Mouse (Mus musculus): Measurements from ENCODE around the gene Myadml2.
"Not testable (repeated sequence)": the region's sequence is repeated elsewhere in the genome, so short reads cannot be mapped to it uniquely, and the experiment has no call there.

Gene Myadml2

GRCm38 (mm10) chr11:120675875-120676274 is 27.9 kb upstream of the Myadml2 start:
- not testable (repeated sequence) for DNase-seq (ENCODE audit: low read depth, low spot score); H3K27me3 ChIP-seq (ENCODE audit: control insufficient read depth, insufficient read depth, low read length, poor library complexity, severe bottlenecking); H3K36me3 ChIP-seq (ENCODE audit: control insufficient read depth, insufficient read depth, low read length, poor library complexity, severe bottlenecking)

- Histone ChIP-seq H3K36me3 (ENCODE audit: control insufficient read depth, insufficient read depth, low read length, poor library complexity, severe bottlenecking) (no peaks in the 10 kb centered on the region), H3K27me3 (ENCODE audit: control insufficient read depth, insufficient read depth, low read length, poor library complexity, severe bottlenecking) (no peaks in the 10 kb centered on the region)
- no peak for DNase-seq (ENCODE audit: low read depth, low spot score)
Observed at GRCm38 (mm10) chr11:120673594-120674122, 25.7 kb upstream of the Myadml2 start.

GRCm38 (mm10) chr11:120672687-120673593 is 25.0 kb upstream of the Myadml2 start, which contains the start of gene Aspscr1:
Gene Aspscr1, plus strand, starts transcription at chr11:120672973.
- peak; percentile 96 for DNase-seq (ENCODE audit: low read depth, low spot score)
- no peaks in the 10 kb centered on the region for H3K27me3 ChIP-seq (ENCODE audit: control insufficient read depth, insufficient read depth, low read length, poor library complexity, severe bottlenecking)

DNA sequence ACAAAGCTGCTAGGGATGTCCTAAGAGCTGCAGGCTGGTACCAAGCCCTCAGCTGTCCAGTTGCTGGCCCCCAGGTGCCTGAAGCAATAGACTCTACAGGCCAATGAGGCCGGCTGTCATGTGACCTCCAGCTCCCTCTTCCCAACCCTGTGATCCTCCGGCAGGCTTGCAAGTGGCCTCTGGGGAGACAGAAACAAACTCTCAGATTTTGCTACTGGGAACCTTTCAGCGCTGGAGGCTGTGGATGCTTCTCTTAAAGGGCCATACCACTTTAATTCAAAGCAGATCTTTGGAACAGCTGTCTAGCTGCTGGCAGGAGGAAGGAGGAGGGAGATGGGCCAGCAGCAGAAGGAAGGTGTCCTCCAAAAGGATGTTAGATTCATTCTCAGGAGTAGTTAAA is 18.7 kb upstream of the Myadml2 start:
- Histone ChIP-seq H3K36me3 (ENCODE audit: control insufficient read depth, insufficient read depth, low read length, poor library complexity, severe bottlenecking) (no peaks in the 10 kb centered on the region), H3K27me3 (ENCODE audit: control insufficient read depth, insufficient read depth, low read length, poor library complexity, severe bottlenecking) (no peaks in the 10 kb centered on the region; the same call in 1 of the 2 replicates)
- DNase-seq (ENCODE audit: low read depth, low spot score), result no peak

More at GRCm38 (mm10) chr11:120672687-120673593, 25.0 kb upstream of the Myadml2 start, which contains the start of gene Aspscr1:
- H3K36me3 ChIP-seq (ENCODE audit: control insufficient read depth, insufficient read depth, low read length, poor library complexity, severe bottlenecking), result no peaks in the 10 kb centered on the region

- no peaks in the 10 kb centered on the region for H3K36me3 ChIP-seq (ENCODE audit: control insufficient read depth, insufficient read depth, low read length, poor library complexity, severe bottlenecking)
- no peak for DNase-seq (ENCODE audit: low read depth, low spot score)
- no peaks in the 10 kb centered on the region; the same call in 1 of the 2 replicates for H3K27me3 ChIP-seq (ENCODE audit: control insufficient read depth, insufficient read depth, low read length, poor library complexity, severe bottlenecking)
Observed at GRCm38 (mm10) chr11:120665406-120665805, 17.4 kb upstream of the Myadml2 start.

DNA sequence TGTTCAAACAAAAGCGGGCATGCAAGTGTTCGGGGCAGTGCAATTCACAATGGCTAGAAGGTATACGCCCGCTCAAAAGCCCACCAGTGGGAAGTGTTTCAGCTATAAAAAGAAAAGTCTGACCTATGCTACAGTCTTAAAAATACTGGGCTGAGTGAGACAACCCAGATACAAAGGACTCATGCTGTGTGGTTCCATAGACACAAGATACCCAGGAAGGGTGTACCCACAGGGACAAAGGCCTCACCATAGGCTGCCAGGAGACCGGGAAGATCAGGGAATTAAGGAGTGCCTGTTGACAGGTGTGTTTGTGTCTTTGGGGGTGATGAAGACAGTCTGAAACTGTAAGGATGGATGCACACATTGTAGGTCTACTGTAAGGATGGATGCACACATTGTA is 15.8 kb upstream of the Myadml2 start:
- no peak for DNase-seq (ENCODE audit: low read depth, low spot score)
- H3K27me3 ChIP-seq (ENCODE audit: control insufficient read depth, insufficient read depth, low read length, poor library complexity, severe bottlenecking), result no peaks in the 10 kb centered on the region; the same call in 1 of the 2 replicates
- H3K36me3 ChIP-seq (ENCODE audit: control insufficient read depth, insufficient read depth, low read length, poor library complexity, severe bottlenecking), result no peaks in the 10 kb centered on the region

DNA sequence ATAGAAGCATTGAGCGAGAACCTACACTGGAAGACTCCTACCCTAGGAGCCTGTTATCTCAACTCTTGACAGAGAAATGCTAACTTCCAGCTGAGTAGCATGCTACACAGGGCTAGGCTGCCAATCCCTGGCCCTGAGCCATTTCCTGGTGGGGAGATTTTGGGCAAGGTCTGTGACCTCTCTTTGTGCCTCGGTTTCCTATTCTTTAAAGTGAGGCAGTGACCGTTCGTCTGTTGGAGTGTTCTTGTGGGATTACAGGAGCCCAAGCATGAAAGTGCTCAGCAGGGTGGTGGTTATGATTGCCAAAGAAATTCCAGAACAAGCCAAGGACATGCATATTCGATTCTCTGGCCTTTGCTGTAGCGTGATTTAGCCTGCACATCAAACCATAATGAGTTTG is 14.8 kb upstream of the Myadml2 start:
- Histone ChIP-seq H3K36me3 (ENCODE audit: control insufficient read depth, insufficient read depth, low read length, poor library complexity, severe bottlenecking) (no peaks in the 10 kb centered on the region), H3K27me3 (ENCODE audit: control insufficient read depth, insufficient read depth, low read length, poor library complexity, severe bottlenecking) (no peaks in the 10 kb centered on the region; the same call in 1 of the 2 replicates)
- no peak for DNase-seq (ENCODE audit: low read depth, low spot score)

DNA sequence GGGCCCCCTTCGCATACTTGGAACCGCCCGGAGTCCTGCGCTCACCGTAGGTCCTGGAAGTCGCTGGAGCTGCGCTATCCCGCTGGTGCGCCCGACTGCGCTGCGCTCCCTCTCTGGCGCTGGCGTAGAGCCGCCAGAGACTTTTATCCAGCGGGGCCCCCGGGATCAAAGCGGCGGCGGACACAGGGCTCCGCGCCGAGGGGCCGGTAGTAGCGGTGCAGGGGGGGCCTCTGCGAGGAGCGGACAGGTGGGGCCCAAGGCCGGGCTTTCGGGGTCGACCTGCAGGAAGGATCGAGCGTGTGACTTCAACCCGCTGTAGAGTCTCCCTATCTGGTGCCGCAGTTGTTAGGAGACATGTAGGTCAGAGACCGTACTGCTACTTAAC is 13.1 kb upstream of the Myadml2 start, which contains the start of gene Notum:
Gene Notum, minus strand, starts transcription at position 100 of the 385 bp plus-strand sequence.
- no peaks in the 10 kb centered on the region for H3K36me3 ChIP-seq (ENCODE audit: control insufficient read depth, insufficient read depth, low read length, poor library complexity, severe bottlenecking)
- DNase-seq (ENCODE audit: low read depth, low spot score), result no peak
- no peaks in the 10 kb centered on the region; the same call in 1 of the 2 replicates for H3K27me3 ChIP-seq (ENCODE audit: control insufficient read depth, insufficient read depth, low read length, poor library complexity, severe bottlenecking)

GRCm38 (mm10) chr11:120660301-120661075 is 12.5 kb upstream of the Myadml2 start:
- peak; percentile 38 for DNase-seq (ENCODE audit: low read depth, low spot score)
- Histone ChIP-seq H3K27me3 (ENCODE audit: control insufficient read depth, insufficient read depth, low read length, poor library complexity, severe bottlenecking) (no peaks in the 10 kb centered on the region; the same call in 1 of the 2 replicates), H3K36me3 (ENCODE audit: control insufficient read depth, insufficient read depth, low read length, poor library complexity, severe bottlenecking) (no peaks in the 10 kb centered on the region)

DNA sequence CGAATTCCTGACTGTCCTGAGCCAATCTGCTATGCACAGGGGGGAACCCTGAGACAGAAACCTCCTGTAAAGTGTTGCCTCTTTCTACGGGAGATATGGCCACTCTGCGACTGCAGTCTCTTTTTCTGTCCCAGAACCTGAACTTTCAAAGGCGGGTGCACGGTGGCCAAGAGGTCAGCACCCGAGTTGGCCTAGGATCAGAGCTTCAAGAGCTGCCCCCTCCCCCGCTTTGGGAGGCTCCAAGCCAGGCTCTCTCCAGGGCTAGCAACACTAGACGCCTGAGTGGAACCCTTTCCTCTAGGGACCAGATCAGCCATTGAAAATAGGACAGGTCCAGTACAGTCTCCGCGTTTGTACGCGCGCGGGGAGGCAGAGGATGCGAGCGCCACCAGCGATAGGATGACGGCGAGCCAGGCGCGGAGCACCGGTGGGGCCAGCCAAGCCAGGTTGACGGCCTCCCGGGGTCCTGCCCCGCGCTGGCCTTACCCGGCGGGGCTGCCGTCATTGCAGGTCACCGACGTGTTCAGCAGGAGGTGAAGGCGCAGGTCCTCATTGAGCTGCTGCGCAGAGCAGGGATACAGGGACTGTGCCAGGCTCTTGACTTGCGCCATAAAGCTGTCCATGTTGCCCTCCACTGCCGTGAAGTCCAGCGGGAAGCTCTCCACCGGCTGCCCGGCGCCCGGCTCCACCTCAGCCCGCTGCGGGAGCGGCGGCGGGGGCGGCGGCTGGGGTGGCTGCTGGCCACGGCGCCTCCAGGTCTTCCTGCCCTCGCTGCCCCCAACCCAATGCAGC is 11.7 kb upstream of the Myadml2 start:
- no peaks in the 10 kb centered on the region; the same call in 1 of the 2 replicates for H3K27me3 ChIP-seq (ENCODE audit: control insufficient read depth, insufficient read depth, low read length, poor library complexity, severe bottlenecking)
- no peaks in the 10 kb centered on the region for H3K36me3 ChIP-seq (ENCODE audit: control insufficient read depth, insufficient read depth, low read length, poor library complexity, severe bottlenecking)
- no peak for DNase-seq (ENCODE audit: low read depth, low spot score)

DNA sequence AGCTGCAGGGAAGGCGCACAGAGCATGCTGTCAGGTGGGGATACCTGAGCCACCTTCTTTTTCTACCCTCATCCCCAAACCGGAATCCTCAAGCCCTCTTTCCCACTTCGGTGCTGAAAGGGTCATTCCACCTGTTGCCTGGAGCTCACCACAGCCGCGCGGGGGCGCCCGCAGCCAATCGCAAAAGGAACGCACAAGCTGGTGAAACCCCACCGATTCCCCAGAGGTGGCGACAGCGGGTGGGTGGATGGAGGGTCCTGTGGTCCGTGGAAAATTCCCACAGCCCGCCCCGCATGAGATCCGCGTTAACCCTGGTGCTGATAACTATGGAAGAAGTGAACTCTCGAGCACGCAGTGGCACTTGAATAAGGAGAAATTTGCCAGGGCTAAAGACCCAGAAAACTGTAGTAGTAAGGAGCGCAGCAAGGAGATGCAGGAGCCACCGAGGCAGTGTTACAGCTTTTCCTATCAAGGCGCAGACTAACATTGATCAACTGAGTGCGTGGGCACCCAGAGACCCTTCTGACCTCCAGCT is 11.0 kb upstream of the Myadml2 start:
- peak; percentile 81 for DNase-seq (ENCODE audit: low read depth, low spot score)
- H3K27me3 ChIP-seq (ENCODE audit: control insufficient read depth, insufficient read depth, low read length, poor library complexity, severe bottlenecking), result no peaks in the 10 kb centered on the region; the same call in 1 of the 2 replicates
- H3K36me3 ChIP-seq (ENCODE audit: control insufficient read depth, insufficient read depth, low read length, poor library complexity, severe bottlenecking), result no peaks in the 10 kb centered on the region

- Histone ChIP-seq H3K27me3 (ENCODE audit: control insufficient read depth, insufficient read depth, low read length, poor library complexity, severe bottlenecking) (no peaks in the 10 kb centered on the region), H3K36me3 (ENCODE audit: control insufficient read depth, insufficient read depth, low read length, poor library complexity, severe bottlenecking) (no peaks in the 10 kb centered on the region)
- DNase-seq (ENCODE audit: low read depth, low spot score), result no peak
Observed at GRCm38 (mm10) chr11:120657301-120657700, 9.3 kb upstream of the Myadml2 start.

DNA sequence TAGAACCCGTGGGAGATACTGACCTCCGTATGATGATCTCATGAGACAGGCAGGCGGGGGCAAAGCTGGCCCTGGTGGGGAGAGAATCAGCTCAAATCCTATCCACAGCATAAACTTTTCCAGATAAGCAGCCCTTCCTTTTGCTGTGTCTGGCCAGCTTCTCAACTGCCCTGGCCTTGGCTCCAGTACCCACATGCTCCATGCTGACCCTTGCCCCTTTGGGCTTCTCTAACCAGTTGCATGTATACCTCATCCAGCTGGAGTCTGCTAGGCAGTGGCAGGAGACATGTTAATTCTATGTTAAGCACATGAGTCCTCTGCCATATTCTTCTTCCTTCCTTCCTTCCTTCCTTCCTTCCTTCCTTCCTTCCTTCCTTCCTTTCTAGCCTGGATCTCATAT is 6.8 kb upstream of the Myadml2 start:
- Histone ChIP-seq H3K27me3 (ENCODE audit: control insufficient read depth, insufficient read depth, low read length, poor library complexity, severe bottlenecking) (no peaks in the 10 kb centered on the region), H3K36me3 (ENCODE audit: control insufficient read depth, insufficient read depth, low read length, poor library complexity, severe bottlenecking) (no peaks in the 10 kb centered on the region)
- no peak for DNase-seq (ENCODE audit: low read depth, low spot score)

DNA sequence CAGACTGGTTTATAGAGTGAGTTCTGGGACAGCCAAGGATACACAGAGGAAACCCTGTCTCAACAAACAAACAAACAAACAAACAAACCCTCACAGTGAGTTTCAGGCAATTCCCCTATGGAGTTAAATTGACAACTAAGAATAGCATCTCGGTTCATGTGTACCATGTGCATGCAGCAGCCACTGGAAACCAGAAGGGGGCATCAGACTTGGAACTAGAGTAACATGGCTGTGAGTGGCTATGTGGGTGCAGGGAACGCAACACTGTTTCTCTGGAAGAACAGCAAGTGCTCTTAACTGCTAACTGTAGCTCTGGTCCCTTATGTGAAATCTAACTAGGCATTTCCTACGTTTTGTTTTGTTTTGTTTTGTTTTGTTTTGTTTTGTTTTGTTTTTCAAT is 3.9 kb upstream of the Myadml2 start:
- no peak for DNase-seq (ENCODE audit: low read depth, low spot score)
- no peaks in the 10 kb centered on the region for H3K36me3 ChIP-seq (ENCODE audit: control insufficient read depth, insufficient read depth, low read length, poor library complexity, severe bottlenecking)

More for the DNA sequence above, 3.9 kb upstream of the Myadml2 start:
- H3K27me3 ChIP-seq (ENCODE audit: control insufficient read depth, insufficient read depth, low read length, poor library complexity, severe bottlenecking), result no peaks in the 10 kb centered on the region
